Mouse (Mus musculus) midbrain, embryonic 13.5 days (tissue): ENCODE measurements at regions not wholly inside any gene's neighbourhood (a gene's known extent, or its start where the extent isn't known, plus 50 kb on each side); places are given as distances from the start of the nearest gene placed in this dataset.
A peak's percentile ranks its signal among the peaks of the same experiment; 100 is the strongest.

Source experiments
- ATAC-seq: fragments of 200-750 bp; cut with Nextera tagmentation; 2 replicates; pipeline ENCODE4 v1.8.0; 2017; ENCODE audit warnings: mild to moderate bottlenecking, moderate TSS enrichment, moderate library complexity
- H3K27ac ChIP-seq: fragments of 300-500 bp; sonication (generic); 2 replicates; pipeline ENCODE4 v1.5.1; 2015; ENCODE audit warnings: inconsistent platforms, mild to moderate bottlenecking, moderate library complexity
- H3K27me3 ChIP-seq: fragments of 300-500 bp; sonication (generic); 2 replicates; pipeline ENCODE4 v1.6.1; 2015; ENCODE audit warnings: mild to moderate bottlenecking, inconsistent platforms
- H3K36me3 ChIP-seq: fragments of 300-500 bp; sonication (generic); 2 replicates; pipeline ENCODE4 v1.6.1; 2015; ENCODE audit warnings: mild to moderate bottlenecking, inconsistent platforms
- H3K4me1 ChIP-seq: fragments of 300-500 bp; sonication (generic); replicated peaks from 2 replicates; pipeline ENCODE4 v1.6.1; 2015; ENCODE audit warnings: inconsistent platforms
- H3K4me2 ChIP-seq: fragments of 300-500 bp; sonication (generic); replicated peaks from 2 replicates; pipeline ENCODE4 v1.6.1; 2015; ENCODE audit warnings: moderate library complexity, mild to moderate bottlenecking, inconsistent platforms
- H3K4me3 ChIP-seq: fragments of 300-500 bp; sonication (generic); replicated peaks from 2 replicates; pipeline ENCODE4 v1.5.1; 2015; ENCODE audit warnings: mild to moderate bottlenecking, inconsistent platforms
- H3K9ac ChIP-seq: fragments of 300-500 bp; sonication (generic); replicated peaks from 2 replicates; pipeline ENCODE4 v1.6.1; 2015; ENCODE audit warnings: mild to moderate bottlenecking, inconsistent platforms
- H3K9me3 ChIP-seq: fragments of 300-500 bp; sonication (generic); 2 replicates; pipeline ENCODE4 v1.6.1; 2016; ENCODE audit warnings: mild to moderate bottlenecking, inconsistent platforms
- WGBS: fragments of 180-500 bp; shearing (Covaris S2); methylation state at CpG from one replicate; pipeline ENCODE4 v1.1.7; 2015; 5-methylcytosine and 5-hydroxymethylcytosine counted together

GRCm38 (mm10) chr1:72076341-72076740 lies 135.8 kb downstream of the Mreg start:
- ATAC-seq, result no peak
- WGBS, result 43% methylated on average over 1 of the region's 1 CpGs
- Histone ChIP-seq H3K9me3 (no peaks in the 10 kb centered on the region), H3K27ac (no peak overlapping the region), H3K27me3 (no peaks in the 10 kb centered on the region), H3K4me2 (no peak overlapping the region), H3K4me3 (no peak overlapping the region), H3K4me1 (no peaks in the 10 kb centered on the region), H3K36me3 (no peaks in the 10 kb centered on the region), H3K9ac (no peak overlapping the region)

GRCm38 (mm10) chr1:72075464-72075863 lies 136.6 kb downstream of the Mreg start:
- Histone ChIP-seq H3K4me3 (no peak overlapping the region), H3K27ac (no peak overlapping the region), H3K4me2 (no peak overlapping the region), H3K9ac (no peak overlapping the region), H3K9me3 (no peaks in the 10 kb centered on the region), H3K27me3 (no peaks in the 10 kb centered on the region), H3K4me1 (no peaks in the 10 kb centered on the region), H3K36me3 (no peaks in the 10 kb centered on the region)
- ATAC-seq, result no peak
- whole genome bisulfite sequencing, result 90% methylated on average over 2 of the region's 2 CpGs

GRCm38 (mm10) chr1:72073245-72073644 lies 138.9 kb downstream of the Mreg start:
- H3K9me3 ChIP-seq, result no peaks in the 10 kb centered on the region
- no peak overlapping the region for H3K4me3 ChIP-seq
- no peak overlapping the region for H3K27ac ChIP-seq
- no peak overlapping the region for H3K9ac ChIP-seq
- 75% methylated on average over 4 of the region's 4 CpGs for WGBS
- no peaks in the 10 kb centered on the region for H3K4me1 ChIP-seq
- no peak overlapping the region for H3K4me2 ChIP-seq
- H3K36me3 ChIP-seq, result no peaks in the 10 kb centered on the region
- ATAC-seq, result no peak
- H3K27me3 ChIP-seq, result no peaks in the 10 kb centered on the region

GRCm38 (mm10) chr1:72070489-72070888 lies 141.6 kb downstream of the Mreg start:
- H3K9ac ChIP-seq, result no peak overlapping the region
- H3K27ac ChIP-seq, result no peak overlapping the region
- H3K27me3 ChIP-seq, result no peaks in the 10 kb centered on the region
- no peak for ATAC-seq
- peaks cover 2% of the 10 kb centered on the region; the same call in 1 of the 2 replicates for H3K4me1 ChIP-seq
- no peaks in the 10 kb centered on the region for H3K9me3 ChIP-seq
- 77% methylated on average over 5 of the region's 5 CpGs for WGBS
- no peak overlapping the region for H3K4me3 ChIP-seq
- H3K36me3 ChIP-seq, result no peaks in the 10 kb centered on the region
- H3K4me2 ChIP-seq, result no peak overlapping the region

GRCm38 (mm10) chr1:72069056-72069455 lies 143.1 kb downstream of the Mreg start:
- H3K9ac ChIP-seq, result no peak overlapping the region
- no peak overlapping the region for H3K4me2 ChIP-seq
- no peak overlapping the region for H3K27ac ChIP-seq
- H3K4me1 ChIP-seq, result peaks cover 9% of the 10 kb centered on the region
- ATAC-seq, result peak; percentile 52; the same call in 1 of the 2 replicates
- H3K36me3 ChIP-seq, result no peaks in the 10 kb centered on the region
- no peaks in the 10 kb centered on the region for H3K9me3 ChIP-seq
- 59% methylated on average over 4 of the region's 4 CpGs for WGBS
- no peak overlapping the region for H3K4me3 ChIP-seq
- no peaks in the 10 kb centered on the region for H3K27me3 ChIP-seq

GRCm38 (mm10) chr1:72065090-72065489 lies 147.0 kb downstream of the Mreg start:
- WGBS, result 48% methylated on average over 13 of the region's 13 CpGs
- H3K9ac ChIP-seq, result no peak overlapping the region; the same call in 1 of the 2 replicates
- ATAC-seq, result peak; percentile 77
- H3K9me3 ChIP-seq, result no peaks in the 10 kb centered on the region
- H3K27ac ChIP-seq, result no peak overlapping the region
- H3K27me3 ChIP-seq, result no peaks in the 10 kb centered on the region
- no peak overlapping the region for H3K4me3 ChIP-seq
- peak overlapping the region; percentile 33 for H3K4me2 ChIP-seq
- peaks cover 9% of the 10 kb centered on the region for H3K4me1 ChIP-seq
- H3K36me3 ChIP-seq, result no peaks in the 10 kb centered on the region

- Histone ChIP-seq H3K27ac (no peak overlapping the region), H3K4me3 (no peak overlapping the region), H3K9me3 (no peaks in the 10 kb centered on the region), H3K4me1 (peaks cover 7% of the 10 kb centered on the region), H3K4me2 (no peak overlapping the region), H3K36me3 (no peaks in the 10 kb centered on the region), H3K9ac (no peak overlapping the region), H3K27me3 (no peaks in the 10 kb centered on the region)
- 71% methylated on average over 5 of the region's 5 CpGs for WGBS
- no peak for ATAC-seq
Observed at GRCm38 (mm10) chr1:72060393-72060792, 151.7 kb downstream of the Mreg start.

GRCm38 (mm10) chr1:72058045-72058703 lies 153.9 kb downstream of the Mreg start:
- H3K27ac ChIP-seq, result no peak overlapping the region
- H3K4me3 ChIP-seq, result no peak overlapping the region
- no peak overlapping the region for H3K9ac ChIP-seq
- no peaks in the 10 kb centered on the region for H3K9me3 ChIP-seq
- 85% methylated on average over 7 of the region's 7 CpGs for WGBS
- no peaks in the 10 kb centered on the region for H3K4me1 ChIP-seq
- H3K36me3 ChIP-seq, result no peaks in the 10 kb centered on the region
- ATAC-seq, result no peak
- no peak overlapping the region for H3K4me2 ChIP-seq
- H3K27me3 ChIP-seq, result no peaks in the 10 kb centered on the region

- Histone ChIP-seq H3K9ac (no peak overlapping the region), H3K4me3 (no peak overlapping the region), H3K27ac (no peak overlapping the region), H3K9me3 (no peaks in the 10 kb centered on the region), H3K4me1 (no peaks in the 10 kb centered on the region; the same call in 1 of the 2 replicates), H3K36me3 (no peaks in the 10 kb centered on the region), H3K27me3 (no peaks in the 10 kb centered on the region), H3K4me2 (no peak overlapping the region)
- WGBS, result 84% methylated on average over 1 of the region's 1 CpGs
- no peak for ATAC-seq
Observed at GRCm38 (mm10) chr1:72054541-72054940, 157.6 kb downstream of the Mreg start.

GRCm38 (mm10) chr1:72050858-72051257 lies 161.2 kb downstream of the Mreg start:
- 82% methylated on average over 3 of the region's 3 CpGs for WGBS
- H3K9me3 ChIP-seq, result no peaks in the 10 kb centered on the region
- H3K4me2 ChIP-seq, result no peak overlapping the region
- no peaks in the 10 kb centered on the region; the same call in 1 of the 2 replicates for H3K4me1 ChIP-seq
- H3K27ac ChIP-seq, result no peak overlapping the region
- H3K27me3 ChIP-seq, result no peaks in the 10 kb centered on the region
- no peak for ATAC-seq
- H3K36me3 ChIP-seq, result no peaks in the 10 kb centered on the region
- no peak overlapping the region for H3K4me3 ChIP-seq
- H3K9ac ChIP-seq, result no peak overlapping the region

GRCm38 (mm10) chr1:72046072-72046471 lies 166.0 kb downstream of the Mreg start:
- 69% methylated on average over 2 of the region's 2 CpGs for whole genome bisulfite sequencing
- H3K27ac ChIP-seq, result no peak overlapping the region
- no peak overlapping the region for H3K4me3 ChIP-seq
- no peaks in the 10 kb centered on the region for H3K36me3 ChIP-seq
- no peaks in the 10 kb centered on the region for H3K27me3 ChIP-seq
- H3K9me3 ChIP-seq, result no peaks in the 10 kb centered on the region
- no peak overlapping the region for H3K4me2 ChIP-seq
- ATAC-seq, result no peak
- H3K4me1 ChIP-seq, result no peaks in the 10 kb centered on the region; the same call in 1 of the 2 replicates
- H3K9ac ChIP-seq, result no peak overlapping the region

- no peaks in the 10 kb centered on the region for H3K36me3 ChIP-seq
- no peak overlapping the region for H3K27ac ChIP-seq
- H3K4me3 ChIP-seq, result no peak overlapping the region
- H3K4me1 ChIP-seq, result peaks cover 4% of the 10 kb centered on the region; the same call in 1 of the 2 replicates
- no peak overlapping the region for H3K9ac ChIP-seq
- no peak overlapping the region for H3K4me2 ChIP-seq
- no peaks in the 10 kb centered on the region for H3K27me3 ChIP-seq
- WGBS, result 61% methylated on average over 9 of the region's 9 CpGs
- no peak for ATAC-seq
- H3K9me3 ChIP-seq, result no peaks in the 10 kb centered on the region
Observed at GRCm38 (mm10) chr1:72038518-72038917, 173.6 kb downstream of the Mreg start.

- H3K4me1 ChIP-seq, result peaks cover 4% of the 10 kb centered on the region; the same call in 1 of the 2 replicates
- H3K27me3 ChIP-seq, result no peaks in the 10 kb centered on the region
- WGBS, result 78% methylated on average over 5 of the region's 5 CpGs
- H3K4me3 ChIP-seq, result no peak overlapping the region
- no peaks in the 10 kb centered on the region for H3K36me3 ChIP-seq
- no peak for ATAC-seq
- no peak overlapping the region for H3K9ac ChIP-seq
- H3K27ac ChIP-seq, result no peak overlapping the region
- H3K9me3 ChIP-seq, result no peaks in the 10 kb centered on the region
- no peak overlapping the region for H3K4me2 ChIP-seq
Observed at GRCm38 (mm10) chr1:72036600-72036999, 175.5 kb downstream of the Mreg start.
